Mouse (Mus musculus): ENCODE results near the gene Gng10. TPM values are rescaled to one million over a fixed set of nuclear protein-coding genes. Genes with fewer than 3 reads are reported as not detected.
A peak's percentile ranks its signal among the peaks of the same experiment; 100 is the strongest.

The Gng10 gene
- total RNA-seq, 1 experiment from 2014 or later, result 30.0 TPM

- DNase-seq, result peak; percentile 20
These were observed 19.7 kb upstream of the Gng10 start for GRCm38 (mm10) chr4:59015181-59015580.

GRCm38 (mm10) chr4:59016922-59017321 lies 18.0 kb upstream of the Gng10 start:
- no peak for DNase-seq

GRCm38 (mm10) chr4:59034325-59034917 lies 467 bp upstream of the Gng10 start:
- DNase-seq, result peak; percentile 18

DNA sequence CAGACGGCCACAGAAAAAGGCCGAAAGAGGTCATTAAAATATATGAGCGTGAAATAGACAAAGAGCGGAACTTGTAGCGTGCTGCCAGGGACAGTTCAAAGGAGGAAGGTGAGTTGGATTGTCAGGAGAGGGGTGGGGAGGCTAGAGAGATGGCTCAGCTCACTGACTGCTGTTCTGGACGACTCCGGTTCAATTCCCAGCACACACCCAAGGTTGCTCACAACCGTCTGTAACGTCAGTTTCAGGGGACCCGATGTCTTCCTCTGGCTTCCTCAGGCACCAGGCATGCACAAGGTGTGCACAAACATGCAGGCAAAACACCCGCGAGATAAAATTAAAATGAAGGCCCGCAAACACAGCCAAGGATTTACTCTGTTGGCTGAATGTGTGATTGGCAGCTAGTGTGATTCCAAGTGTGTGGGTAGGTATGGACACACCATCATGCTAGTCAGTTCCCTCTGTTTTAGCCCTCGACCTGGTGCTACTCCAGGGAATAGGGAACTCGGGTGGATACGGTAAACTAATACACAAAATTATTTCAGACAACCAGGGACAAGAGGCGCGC lies 980 bp downstream of the Gng10 start:
- no peak for DNase-seq

- DNase-seq, result peak; percentile 83
These were observed 1.7 kb downstream of the Gng10 start for GRCm38 (mm10) chr4:59036490-59037127.

- no peak for DNase-seq
These were observed 2.6 kb downstream of the Gng10 start for GRCm38 (mm10) chr4:59037525-59037924.

DNA sequence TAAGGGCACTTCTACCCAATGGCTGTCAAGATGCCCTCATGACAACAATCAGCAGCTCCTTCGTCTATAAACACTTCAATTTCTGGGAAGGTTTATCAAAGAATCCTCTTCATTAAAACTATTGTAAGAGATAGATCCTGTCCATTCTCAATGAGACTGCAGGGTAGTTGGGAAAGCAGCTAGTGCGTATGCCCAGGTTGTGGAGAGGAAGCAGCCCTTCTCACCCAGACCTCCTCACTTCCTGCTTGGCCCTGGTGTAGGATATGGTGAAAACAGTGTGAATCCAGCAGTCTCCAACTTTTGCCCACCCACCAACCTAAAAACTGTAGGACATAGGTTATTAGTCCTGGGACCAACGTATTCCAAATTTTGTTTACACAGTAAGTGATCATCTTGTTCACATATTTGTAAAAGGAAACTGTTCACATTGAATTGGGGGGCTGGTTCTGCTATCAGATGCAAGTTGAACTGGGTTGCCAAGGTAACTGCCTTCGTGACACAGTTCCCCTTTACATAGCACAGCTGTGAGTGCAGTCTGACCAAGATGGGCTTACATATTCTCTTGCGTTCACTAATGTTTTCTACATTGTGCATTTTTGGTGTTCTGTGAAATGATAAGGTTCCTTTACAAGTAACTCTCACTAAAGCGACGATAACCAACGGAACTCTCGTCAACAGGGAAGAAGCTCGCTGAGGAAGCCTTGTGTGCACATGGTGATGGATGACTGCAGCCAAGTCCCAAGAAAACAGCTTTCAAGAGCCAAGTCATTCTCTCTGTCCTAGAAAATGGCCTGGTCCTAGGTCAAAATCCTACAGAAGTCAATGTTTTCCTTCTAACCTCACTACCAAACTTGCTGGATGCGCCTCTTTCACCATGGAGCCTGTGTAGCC lies 5.8 kb downstream of the Gng10 start:
- no peak for DNase-seq

DNA sequence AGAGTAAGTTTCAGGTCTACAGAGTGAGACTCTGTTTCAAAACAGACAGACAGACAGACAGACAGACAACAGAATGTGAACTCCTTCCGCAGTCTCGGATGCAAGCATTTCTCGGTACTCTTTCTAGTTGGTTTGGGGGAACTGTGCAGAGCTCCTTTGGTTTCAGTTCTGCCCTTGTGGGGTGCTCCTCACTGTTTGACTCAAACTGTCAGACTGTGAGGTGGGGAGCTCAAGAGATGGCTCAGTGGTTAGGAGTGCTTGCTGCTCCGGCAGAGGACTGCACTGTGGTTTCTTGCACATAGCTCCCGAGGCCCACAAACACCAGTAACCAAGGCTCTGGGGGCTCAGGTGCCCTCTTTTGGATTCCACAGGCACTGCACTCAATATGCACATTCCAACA lies 8.2 kb downstream of the Gng10 start:
- DNase-seq, result no peak

DNA sequence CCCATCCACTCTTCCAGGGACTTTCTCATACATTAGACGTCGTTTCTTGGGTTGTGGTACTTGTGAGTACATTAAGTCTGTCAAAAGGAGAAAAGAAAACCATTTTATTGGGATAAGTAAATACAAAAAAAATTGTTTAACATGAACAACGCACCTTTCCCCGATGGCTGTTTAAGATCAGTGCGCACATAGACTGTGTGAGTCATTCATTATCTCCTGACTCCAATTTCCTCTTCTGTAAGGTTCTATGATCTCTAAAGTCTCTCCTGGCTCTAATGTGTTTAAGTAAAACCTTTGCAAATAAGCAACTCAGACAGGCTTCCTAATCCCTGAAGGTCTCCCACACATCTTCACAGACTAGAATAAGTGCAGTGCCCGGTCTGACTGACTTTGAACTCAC lies 9.0 kb downstream of the Gng10 start:
- DNase-seq, result no peak

GRCm38 (mm10) chr4:59047222-59047621 lies 12.3 kb downstream of the Gng10 start:
- DNase-seq, result no peak

- no peak for DNase-seq
These were observed 16.2 kb downstream of the Gng10 start for GRCm38 (mm10) chr4:59051081-59051480.

DNA sequence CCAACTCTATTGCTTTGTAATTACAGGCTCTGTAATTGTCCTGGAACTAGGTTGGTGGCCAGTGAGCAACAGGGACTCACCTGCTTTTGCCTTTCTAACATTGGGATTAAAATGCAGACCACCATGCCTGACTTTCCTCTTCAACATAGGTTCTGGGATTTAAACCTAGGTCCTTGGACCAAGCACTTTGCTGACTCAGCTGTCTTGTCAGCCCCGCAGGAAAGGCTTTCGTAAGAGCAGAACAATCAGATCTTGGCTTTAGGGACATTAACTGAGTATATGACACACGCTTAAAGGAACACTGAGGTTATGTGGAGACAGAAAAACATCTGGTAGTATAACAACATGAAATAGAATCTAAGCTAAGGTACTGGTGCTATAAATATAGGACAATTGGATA lies 23.0 kb downstream of the Gng10 start:
- no peak for DNase-seq

GRCm38 (mm10) chr4:59062526-59062925 lies 27.6 kb downstream of the Gng10 start:
- no peak for DNase-seq

- no peak for DNase-seq
These were observed 34.4 kb downstream of the Gng10 start for GRCm38 (mm10) chr4:59069276-59069675.

DNA sequence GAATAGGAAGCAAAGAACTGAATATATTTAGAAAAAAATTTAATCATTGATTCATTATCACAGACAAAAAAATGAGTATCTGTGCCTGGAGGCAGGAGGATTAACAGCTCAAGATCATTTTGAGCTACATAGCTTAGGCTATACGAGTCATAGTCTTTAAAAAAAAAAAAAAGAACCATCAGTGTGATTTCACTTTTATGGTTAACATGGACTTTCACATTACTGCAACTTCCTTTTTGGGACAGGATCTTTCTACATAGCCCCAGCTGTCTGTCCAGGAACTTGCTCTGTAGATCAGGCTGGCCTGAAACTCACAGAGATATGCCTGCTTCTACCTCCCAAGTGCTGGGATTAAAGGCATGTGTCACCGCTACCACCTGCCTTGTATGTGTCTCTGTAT lies 48.5 kb downstream of the Gng10 start:
- DNase-seq, result no peak

GRCm38 (mm10) chr4:59089391-59089790 lies 54.5 kb downstream of the Gng10 start:
- DNase-seq, result no peak

Other genes starting within 250 kb of the Gng10 start
- gene Olfr267, start 247.4 kb upstream of the Gng10 start, total RNA-seq (2021), result 0.15 and 0.34 TPM in 2 replicates
- 149 and 159 TPM in 2 replicates for gene Ecpas, start 122.3 kb upstream of the Gng10 start, total RNA-seq (2021)
- 2.3 and 2.5 TPM in 2 replicates for gene Zkscan16, start 91.5 kb upstream of the Gng10 start, total RNA-seq (2021)
- gene Ptgr1, start 48.0 kb upstream of the Gng10 start, total RNA-seq (2021), result 14.6 and 18.1 TPM in 2 replicates
- gene Dnajc25, start 40.0 kb upstream of the Gng10 start, total RNA-seq (2021), result 18.7 and 19.3 TPM in 2 replicates
- gene Gm20503, start 31.9 kb upstream of the Gng10 start, total RNA-seq (2021), result 6.0 and 13.3 TPM in 2 replicates
- not detected in 2 replicates for gene AI481877, start 103.9 kb downstream of the Gng10 start, total RNA-seq (2021)
- gene Ugcg, start 154.2 kb downstream of the Gng10 start, total RNA-seq (2021), result 36.9 and 46.0 TPM in 2 replicates